Mouse (Mus musculus): Measurements from ENCODE around the gene Gpa33.

Gene Gpa33

GRCm38 (mm10) chr1:166160569-166161445 lies 30.8 kb downstream of the Gpa33 start:
- DNase-seq (ENCODE audit: low spot score in 2 of 2): peak; percentile 68 to 86

- DNase-seq (ENCODE audit: low spot score in 2 of 2): no peak
These were observed 34.5 kb downstream of the Gpa33 start for GRCm38 (mm10) chr1:166164580-166164979.

- DNase-seq (ENCODE audit: low spot score in 2 of 2): no peak
These were observed 35.1 kb downstream of the Gpa33 start for GRCm38 (mm10) chr1:166165159-166165558.

GRCm38 (mm10) chr1:166167405-166167804 lies 37.4 kb downstream of the Gpa33 start:
- no peak for DNase-seq (ENCODE audit: low spot score in 2 of 2)

GRCm38 (mm10) chr1:166168017-166168416 lies 38.0 kb downstream of the Gpa33 start:
- no peak for DNase-seq (ENCODE audit: low spot score in 2 of 2)

GRCm38 (mm10) chr1:166169713-166170112 lies 39.7 kb downstream of the Gpa33 start:
- DNase-seq (ENCODE audit: low spot score in 2 of 2): no peak

GRCm38 (mm10) chr1:166170852-166171251 lies 40.8 kb downstream of the Gpa33 start:
- DNase-seq (ENCODE audit: low spot score in 2 of 2): no peak

- DNase-seq (ENCODE audit: low spot score in 2 of 2): no peak
These were observed 43.0 kb downstream of the Gpa33 start for GRCm38 (mm10) chr1:166172992-166173391.

- DNase-seq (ENCODE audit: low spot score in 2 of 2): no peak
These were observed 43.6 kb downstream of the Gpa33 start for GRCm38 (mm10) chr1:166173621-166174020.

- no peak for DNase-seq (ENCODE audit: low spot score in 2 of 2)
These were observed 51.5 kb downstream of the Gpa33 start for GRCm38 (mm10) chr1:166181510-166181909.

- peak in 1 of 2 experiments; percentile 48 for DNase-seq (ENCODE audit: low spot score in 2 of 2)
These were observed 53.1 kb downstream of the Gpa33 start for GRCm38 (mm10) chr1:166182952-166183627.

- no peak for DNase-seq (ENCODE audit: low spot score in 2 of 2)
These were observed 54.6 kb downstream of the Gpa33 start for GRCm38 (mm10) chr1:166184391-166185229.

GRCm38 (mm10) chr1:166185357-166185756 lies 55.3 kb downstream of the Gpa33 start:
- no peak for DNase-seq (ENCODE audit: low spot score in 2 of 2)

GRCm38 (mm10) chr1:166189821-166190220 lies 59.8 kb downstream of the Gpa33 start:
- no peak for DNase-seq (ENCODE audit: low spot score in 2 of 2)

- no peak for DNase-seq (ENCODE audit: low spot score in 2 of 2)
These were observed 74.1 kb downstream of the Gpa33 start for GRCm38 (mm10) chr1:166204171-166204570.

- DNase-seq (ENCODE audit: low spot score in 2 of 2): no peak
These were observed 75.1 kb downstream of the Gpa33 start for GRCm38 (mm10) chr1:166205159-166205558.

GRCm38 (mm10) chr1:166209371-166209770 lies 79.3 kb downstream of the Gpa33 start:
- no peak for DNase-seq (ENCODE audit: low spot score in 2 of 2)

GRCm38 (mm10) chr1:166214181-166214580 lies 84.1 kb downstream of the Gpa33 start:
- DNase-seq (ENCODE audit: low spot score in 2 of 2): no peak
